Mouse (Mus musculus): ENCODE data around the gene Bcl11b. TPM values are rescaled to one million over a fixed set of nuclear protein-coding genes. Genes with fewer than 3 reads are reported as not detected.

Gene Bcl11b
- polyA plus RNA-seq (2016; fragmentation: Nextera tagmentation; extraction: Ambion mirVana) = 2.5 and 3.9 TPM in 2 replicates

GRCm38 (mm10) chr12:108003483-108003882 lies at the start of gene Bcl11b:
Bcl11b (minus strand) TSS chr12:108003602.
- peak within 1 kb of the TSS; percentile 96 for H3K27ac ChIP-seq (replicated peaks)
- WGBS = under 1% methylated on average over 19 of the region's 19 CpGs
- no peaks in the 10 kb centered on the region for H3K36me3 ChIP-seq
- no peaks in the 10 kb centered on the region for H3K9me3 ChIP-seq (replicated peaks)
- peaks cover 77% of the 10 kb centered on the region for H3K27me3 ChIP-seq (ENCODE audit: low read depth, poor library complexity, severe bottlenecking)
- H3K4me1 ChIP-seq = peaks cover 49% of the 10 kb centered on the region
- DNase-seq (ENCODE audit: low spot score) = no peak
- H3K4me3 ChIP-seq = peak within 1 kb of the TSS; percentile 86

DNA sequence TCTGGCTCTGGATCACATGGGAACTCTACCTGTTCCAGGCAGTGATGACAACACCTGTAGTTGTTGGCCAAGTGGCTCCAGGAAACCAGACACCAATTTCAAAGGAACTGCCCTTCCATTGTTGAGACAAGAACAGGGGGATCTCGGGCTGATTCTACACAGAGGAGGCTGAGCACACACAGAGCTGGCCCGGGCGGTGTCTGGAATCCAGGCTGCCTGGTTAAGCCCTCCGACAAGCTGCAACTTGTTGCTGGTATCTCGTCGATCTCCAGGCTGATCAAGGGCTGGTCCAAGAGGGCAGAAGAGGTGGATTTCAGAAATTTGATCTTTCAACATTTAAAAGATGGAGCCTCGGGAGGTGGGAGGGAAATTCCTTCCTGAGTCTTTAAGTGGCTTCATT lies 47.6 kb upstream of the Bcl11b start:
- H3K4me1 ChIP-seq = no peaks in the 10 kb centered on the region
- H3K27me3 ChIP-seq (ENCODE audit: low read depth, poor library complexity, severe bottlenecking) = no peaks in the 10 kb centered on the region
- H3K27ac ChIP-seq (replicated peaks) = no peak overlapping the region
- DNase-seq (ENCODE audit: low spot score) = no peak
- 84% methylated on average over 7 of the region's 7 CpGs for WGBS
- no peaks in the 10 kb centered on the region for H3K36me3 ChIP-seq
- H3K9me3 ChIP-seq (replicated peaks) = no peaks in the 10 kb centered on the region
- no peak overlapping the region for H3K4me3 ChIP-seq

GRCm38 (mm10) chr12:108049625-108050024 lies 46.2 kb upstream of the Bcl11b start:
- WGBS = 85% methylated on average over 13 of the region's 13 CpGs
- no peak for DNase-seq (ENCODE audit: low spot score)
- no peaks in the 10 kb centered on the region for H3K36me3 ChIP-seq
- H3K4me1 ChIP-seq = no peaks in the 10 kb centered on the region
- no peak overlapping the region for H3K4me3 ChIP-seq
- H3K9me3 ChIP-seq (replicated peaks) = no peaks in the 10 kb centered on the region
- H3K27me3 ChIP-seq (ENCODE audit: low read depth, poor library complexity, severe bottlenecking) = no peaks in the 10 kb centered on the region
- no peak overlapping the region for H3K27ac ChIP-seq (replicated peaks)

GRCm38 (mm10) chr12:108042239-108042571 lies 38.8 kb upstream of the Bcl11b start:
- DNase-seq (ENCODE audit: low spot score) = no peak
- 79% methylated on average over 3 of the region's 3 CpGs for WGBS
- Histone ChIP-seq H3K4me3 (no peak overlapping the region), H3K36me3 (no peaks in the 10 kb centered on the region), H3K4me1 (no peaks in the 10 kb centered on the region; the same call in 1 of the 2 replicates), H3K9me3 (replicated peaks) (no peaks in the 10 kb centered on the region), H3K27ac (replicated peaks) (no peak overlapping the region), H3K27me3 (ENCODE audit: low read depth, poor library complexity, severe bottlenecking) (peaks cover 5% of the 10 kb centered on the region; the same call in 1 of the 2 replicates)

- DNase-seq (ENCODE audit: low spot score) = peak; percentile 75
- H3K27me3 ChIP-seq (ENCODE audit: low read depth, poor library complexity, severe bottlenecking) = peaks cover 5% of the 10 kb centered on the region; the same call in 1 of the 2 replicates
- 44% methylated on average over 12 of the region's 12 CpGs for WGBS
- H3K4me3 ChIP-seq = no peak overlapping the region
- H3K36me3 ChIP-seq = no peaks in the 10 kb centered on the region
- H3K9me3 ChIP-seq (replicated peaks) = no peaks in the 10 kb centered on the region
- H3K27ac ChIP-seq (replicated peaks) = no peak overlapping the region
- no peaks in the 10 kb centered on the region; the same call in 1 of the 2 replicates for H3K4me1 ChIP-seq
Measured at GRCm38 (mm10) chr12:108041571-108042238, 38.3 kb upstream of the Bcl11b start.

GRCm38 (mm10) chr12:108037446-108037845 lies 34.0 kb upstream of the Bcl11b start:
- 82% methylated on average over 6 of the region's 6 CpGs for WGBS
- DNase-seq (ENCODE audit: low spot score) = no peak
- Histone ChIP-seq H3K27ac (replicated peaks) (0 out of 2 replicates have a peak overlapping the region, but pooled peaks have one; percentile 42), H3K4me1 (no peaks in the 10 kb centered on the region; the same call in 1 of the 2 replicates), H3K4me3 (no peak overlapping the region), H3K9me3 (replicated peaks) (no peaks in the 10 kb centered on the region), H3K36me3 (no peaks in the 10 kb centered on the region), H3K27me3 (ENCODE audit: low read depth, poor library complexity, severe bottlenecking) (peaks cover 5% of the 10 kb centered on the region; the same call in 1 of the 2 replicates)

GRCm38 (mm10) chr12:108035412-108036078 lies 32.1 kb upstream of the Bcl11b start:
- Histone ChIP-seq H3K9me3 (replicated peaks) (no peaks in the 10 kb centered on the region), H3K27ac (replicated peaks) (no peak overlapping the region), H3K36me3 (no peaks in the 10 kb centered on the region), H3K27me3 (ENCODE audit: low read depth, poor library complexity, severe bottlenecking) (peaks cover 4% of the 10 kb centered on the region; the same call in 1 of the 2 replicates), H3K4me3 (no peak overlapping the region), H3K4me1 (no peaks in the 10 kb centered on the region; the same call in 1 of the 2 replicates)
- 85% methylated on average over 13 of the region's 13 CpGs for WGBS
- DNase-seq (ENCODE audit: low spot score) = no peak

- no peaks in the 10 kb centered on the region for H3K36me3 ChIP-seq
- DNase-seq (ENCODE audit: low spot score) = no peak
- no peak overlapping the region for H3K4me3 ChIP-seq
- no peaks in the 10 kb centered on the region for H3K9me3 ChIP-seq (replicated peaks)
- H3K27me3 ChIP-seq (ENCODE audit: low read depth, poor library complexity, severe bottlenecking) = no peaks in the 10 kb centered on the region
- H3K4me1 ChIP-seq = no peaks in the 10 kb centered on the region
- 86% methylated on average over 15 of the region's 15 CpGs for WGBS
- H3K27ac ChIP-seq (replicated peaks) = no peak overlapping the region
Measured at GRCm38 (mm10) chr12:108022835-108023615, 19.6 kb upstream of the Bcl11b start.

GRCm38 (mm10) chr12:108012003-108012402 lies 8.6 kb upstream of the Bcl11b start:
- no peak overlapping the region for H3K4me3 ChIP-seq
- no peaks in the 10 kb centered on the region for H3K36me3 ChIP-seq
- no peak overlapping the region for H3K27ac ChIP-seq (replicated peaks)
- peaks cover 19% of the 10 kb centered on the region for H3K4me1 ChIP-seq
- DNase-seq (ENCODE audit: low spot score) = no peak
- peaks cover 41% of the 10 kb centered on the region for H3K27me3 ChIP-seq (ENCODE audit: low read depth, poor library complexity, severe bottlenecking)
- 90% methylated on average over 12 of the region's 12 CpGs for WGBS
- H3K9me3 ChIP-seq (replicated peaks) = no peaks in the 10 kb centered on the region

DNA sequence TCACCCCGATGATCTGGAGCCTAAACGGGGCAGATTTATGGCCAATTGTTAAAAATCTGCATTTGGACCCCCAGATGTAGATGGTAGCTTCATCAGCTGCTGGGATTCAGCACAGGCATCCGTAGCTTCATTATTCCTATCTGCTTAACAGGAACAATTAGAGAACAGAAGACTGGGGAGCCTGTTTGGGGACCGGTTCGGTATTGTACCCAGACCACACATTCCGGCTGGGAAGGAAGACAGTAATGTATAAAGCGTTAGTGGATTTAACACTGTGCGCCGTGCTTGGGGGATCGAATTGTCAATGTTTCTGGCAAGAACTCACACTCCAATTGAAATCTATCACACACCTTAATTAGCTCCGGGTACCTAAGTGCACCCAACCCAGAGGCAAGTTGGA lies 6.9 kb upstream of the Bcl11b start:
- Histone ChIP-seq H3K36me3 (no peaks in the 10 kb centered on the region), H3K9me3 (replicated peaks) (no peaks in the 10 kb centered on the region), H3K4me1 (peaks cover 34% of the 10 kb centered on the region), H3K27me3 (ENCODE audit: low read depth, poor library complexity, severe bottlenecking) (peaks cover 54% of the 10 kb centered on the region), H3K4me3 (no peak overlapping the region), H3K27ac (replicated peaks) (no peak overlapping the region)
- 88% methylated on average over 11 of the region's 11 CpGs for WGBS
- DNase-seq (ENCODE audit: low spot score) = no peak

GRCm38 (mm10) chr12:108009156-108009555 lies 5.8 kb upstream of the Bcl11b start:
- DNase-seq (ENCODE audit: low spot score) = no peak
- Histone ChIP-seq H3K36me3 (no peaks in the 10 kb centered on the region), H3K4me3 (no peak overlapping the region), H3K27ac (replicated peaks) (no peak overlapping the region), H3K27me3 (ENCODE audit: low read depth, poor library complexity, severe bottlenecking) (peaks cover 64% of the 10 kb centered on the region), H3K4me1 (peaks cover 44% of the 10 kb centered on the region), H3K9me3 (replicated peaks) (no peaks in the 10 kb centered on the region)
- WGBS = 35% methylated on average over 4 of the region's 4 CpGs

GRCm38 (mm10) chr12:108005816-108006626 lies 2.6 kb upstream of the Bcl11b start:
- Histone ChIP-seq H3K4me1 (peaks cover 46% of the 10 kb centered on the region), H3K27me3 (ENCODE audit: low read depth, poor library complexity, severe bottlenecking) (peaks cover 73% of the 10 kb centered on the region), H3K27ac (replicated peaks) (peak overlapping the region; percentile 96), H3K4me3 (peak overlapping the region; percentile 86), H3K36me3 (no peaks in the 10 kb centered on the region), H3K9me3 (replicated peaks) (no peaks in the 10 kb centered on the region)
- 0% methylated on average over 56 of the region's 56 CpGs for WGBS
- peak; percentile 93 for DNase-seq (ENCODE audit: low spot score)
